Mouse (Mus musculus) C2C12 (cell line): ENCODE results near the gene Lztfl1. TPM values are rescaled to one million over a fixed set of nuclear protein-coding genes. Genes with fewer than 3 reads are reported as not detected.

Source experiments
- H3K27me3 ChIP-seq: one replicate; pipeline ENCODE4 v1.6.1; 2011; ENCODE audit not compliant: control insufficient read depth, insufficient read depth, insufficient read length
- H3K36me3 ChIP-seq: one replicate; pipeline ENCODE4 v1.6.1; 2011; ENCODE audit not compliant: control insufficient read depth, insufficient read depth
- H3K4me3 ChIP-seq: one replicate; pipeline ENCODE4 v1.5.1; 2011; ENCODE audit warnings: mild to moderate bottlenecking, control low read depth; ENCODE audit not compliant: poor library complexity, insufficient read depth, severe bottlenecking
- H3K79me2 ChIP-seq: one replicate; pipeline ENCODE4 v1.6.1; 2011; ENCODE audit not compliant: control insufficient read depth, insufficient read depth
- H3K79me3 ChIP-seq: one replicate; pipeline ENCODE4 v1.6.1; 2011; ENCODE audit warnings: low read depth, control low read depth
- H3ac ChIP-seq: one replicate; pipeline ENCODE3; 2011; ENCODE audit warnings: low read depth; ENCODE audit not compliant: control insufficient read depth, insufficient read length
- CEBPB ChIP-seq: IDR thresholded peaks from one replicate; pipeline ENCODE4 v1.6.1; 2011; ENCODE audit warnings: low read depth, mild to moderate bottlenecking, control low read depth, moderate library complexity
- CTCF ChIP-seq: IDR thresholded peaks from one replicate; pipeline ENCODE4 v1.5.1; 2011; ENCODE audit not compliant: control insufficient read depth, insufficient read depth, insufficient read length
- FOSL1 ChIP-seq: IDR thresholded peaks from one replicate; pipeline ENCODE4 v1.8.0; 2011; ENCODE audit warnings: mild to moderate bottlenecking, low read length; ENCODE audit not compliant: poor library complexity, insufficient read depth, severe bottlenecking
- MAX ChIP-seq: IDR thresholded peaks from one replicate; pipeline ENCODE4 v1.6.1; 2011; ENCODE audit warnings: mild to moderate bottlenecking, control low read depth
- MYOD1 ChIP-seq: IDR thresholded peaks from one replicate; pipeline ENCODE4 v1.6.1; 2011; ENCODE audit warnings: low read depth; ENCODE audit not compliant: control insufficient read depth, insufficient read length
- MYOG ChIP-seq: IDR thresholded peaks from one replicate; pipeline ENCODE4 v1.6.1; 2011; ENCODE audit not compliant: control insufficient read depth, insufficient read length; ENCODE audit errors: extremely low read depth
- USF1 ChIP-seq: IDR thresholded peaks from one replicate; pipeline ENCODE4 v1.6.1; 2011; ENCODE audit warnings: low read depth, mild to moderate bottlenecking, control low read depth, moderate library complexity
- long read RNA-seq, 2 experiments: library from polyadenylated mRNA; unstranded; transcript quantifications; one replicate each; pipeline ENCODE4 v2.0.0; 2019 to 2020
- polyA plus RNA-seq: library from polyadenylated mRNA; unstranded; fragments of >200 nt; fragmentation: generic; extraction: Trizol; gene quantifications from one replicate; pipeline ENCODE4 v1.2.1, GENCODE M21; 2012; ENCODE audit warnings: missing spikeins

Lztfl1 gene
- polyA plus RNA-seq: 3.3 TPM
- long read RNA-seq, experiment 1, full-length matches to known transcripts: 14 of 19 reads
- long read RNA-seq, experiment 1, partial matches to known transcripts: 3 of 19 reads
- long read RNA-seq, experiment 1, other reads (novel, unspliced or antisense): 2 of 19 reads
- long read RNA-seq, experiment 2, full-length matches to known transcripts: 62 of 75 reads
- long read RNA-seq, experiment 2, partial matches to known transcripts: 4 of 75 reads
- long read RNA-seq, experiment 2, other reads (novel, unspliced or antisense): 9 of 75 reads

DNA sequence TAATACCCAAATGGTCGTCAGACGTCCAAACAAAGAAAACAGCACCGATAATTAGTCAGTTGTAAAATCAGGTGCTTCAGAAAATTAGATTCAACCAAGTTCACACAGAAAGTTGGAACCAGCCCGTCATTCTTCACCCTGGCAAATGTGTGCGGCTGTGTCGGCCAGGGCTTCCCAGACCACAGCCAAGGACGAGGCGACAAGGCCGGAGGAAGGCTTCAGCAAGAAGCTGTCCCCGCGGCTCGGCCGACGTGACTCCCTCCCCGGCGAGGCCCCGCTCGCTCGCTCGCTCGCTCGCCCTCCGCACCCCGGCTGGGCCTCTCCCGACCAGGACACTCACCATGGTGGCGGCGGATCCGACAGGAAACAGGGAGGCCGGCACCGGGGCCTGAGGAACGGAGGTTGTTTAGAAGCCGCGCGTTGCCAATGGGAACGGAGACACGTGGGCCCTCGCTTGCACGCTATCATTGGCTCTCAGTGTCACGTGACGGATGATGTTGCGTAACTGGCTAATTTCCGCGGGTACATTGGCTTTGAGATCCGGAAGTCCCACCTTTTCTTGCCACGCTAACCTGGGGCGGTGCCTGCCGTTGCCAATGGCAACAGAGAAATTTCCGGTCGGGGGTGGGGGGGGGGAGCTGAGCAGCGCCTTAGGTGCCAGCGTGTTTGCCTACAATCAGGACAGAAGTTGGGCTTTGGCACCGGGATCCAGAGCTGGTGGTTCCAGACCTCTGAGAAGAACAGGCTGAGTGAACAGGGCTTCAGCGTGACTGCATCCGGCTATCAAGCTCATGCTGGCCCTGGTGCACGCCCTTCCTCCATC lies at the start of gene Lztfl1:
Gene Lztfl1 (minus strand): TSS at position 512 of the 823 bp plus-strand sequence.
- peaks cover 5% of the 10 kb centered on the region for H3K27me3 ChIP-seq

DNA sequence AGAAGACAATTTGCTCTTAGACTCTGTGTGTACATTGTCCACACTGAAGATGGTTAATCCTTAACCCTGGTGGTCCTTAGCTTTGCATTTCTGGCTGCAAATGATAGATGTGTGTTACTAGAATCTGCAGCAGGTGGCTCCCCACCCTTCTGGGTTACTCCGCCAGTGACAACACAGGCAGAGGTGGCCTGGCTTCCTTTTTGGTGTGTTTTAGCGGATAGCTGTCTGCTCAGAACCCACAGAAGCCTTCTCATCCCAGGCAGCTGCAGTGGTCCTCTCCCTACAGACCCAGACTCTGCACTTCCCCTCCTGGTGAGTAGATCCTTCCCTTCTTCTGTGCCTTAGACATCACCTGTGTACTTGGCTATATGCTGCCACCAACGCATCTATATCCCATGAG lies 49.5 kb upstream of the Lztfl1 start:
- H3K4me3 ChIP-seq: no peak overlapping the region
- no peaks in the 10 kb centered on the region for H3K36me3 ChIP-seq
- H3K27me3 ChIP-seq: no peaks in the 10 kb centered on the region
- no peaks in the 10 kb centered on the region for H3K79me3 ChIP-seq
- no peaks in the 10 kb centered on the region for H3K79me2 ChIP-seq
- TF ChIP-seq USF1: no peak
- no peak overlapping the region for H3ac ChIP-seq

More for the DNA sequence above, at the start of gene Lztfl1:
- peak within 1 kb of the TSS; percentile 57 for H3K4me3 ChIP-seq
- peak within 1 kb of the TSS; percentile 89 for H3ac ChIP-seq
- no peaks in the 10 kb centered on the region for H3K79me3 ChIP-seq
- no peaks in the 10 kb centered on the region for H3K36me3 ChIP-seq
- H3K79me2 ChIP-seq: peaks cover 6% of the 10 kb centered on the region
- no peak for TF ChIP-seq FOSL1
- TF ChIP-seq MAX: peak; percentile 85
- peak; percentile 99 for TF ChIP-seq USF1
- TF ChIP-seq CEBPB: peak; percentile 98
- TF ChIP-seq MYOG: no peak

DNA sequence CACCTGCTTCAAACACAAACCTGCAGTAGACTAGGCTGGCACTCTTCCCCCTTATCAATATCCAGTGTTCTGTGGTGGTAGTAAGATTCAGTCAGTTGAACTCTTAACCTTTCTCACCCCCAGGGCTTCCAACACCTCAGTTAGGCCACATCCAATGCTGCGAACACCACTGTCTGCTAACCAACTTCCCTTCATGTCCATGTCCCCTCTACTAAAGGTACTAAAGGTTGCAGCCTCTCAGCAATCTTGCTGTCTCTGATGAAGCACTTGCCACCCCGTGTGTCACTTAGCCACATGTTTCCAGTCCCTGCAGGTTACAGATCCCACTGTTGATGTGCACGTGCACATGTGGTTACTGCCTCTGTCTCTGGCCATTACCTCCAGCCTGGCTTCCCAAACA lies 46.3 kb upstream of the Lztfl1 start:
- no peaks in the 10 kb centered on the region for H3K36me3 ChIP-seq
- TF ChIP-seq MAX: no peak
- no peak for TF ChIP-seq FOSL1
- H3K27me3 ChIP-seq: no peaks in the 10 kb centered on the region
- H3K79me3 ChIP-seq: no peaks in the 10 kb centered on the region
- no peak overlapping the region for H3K4me3 ChIP-seq
- no peaks in the 10 kb centered on the region for H3K79me2 ChIP-seq
- no peak overlapping the region for H3ac ChIP-seq

DNA sequence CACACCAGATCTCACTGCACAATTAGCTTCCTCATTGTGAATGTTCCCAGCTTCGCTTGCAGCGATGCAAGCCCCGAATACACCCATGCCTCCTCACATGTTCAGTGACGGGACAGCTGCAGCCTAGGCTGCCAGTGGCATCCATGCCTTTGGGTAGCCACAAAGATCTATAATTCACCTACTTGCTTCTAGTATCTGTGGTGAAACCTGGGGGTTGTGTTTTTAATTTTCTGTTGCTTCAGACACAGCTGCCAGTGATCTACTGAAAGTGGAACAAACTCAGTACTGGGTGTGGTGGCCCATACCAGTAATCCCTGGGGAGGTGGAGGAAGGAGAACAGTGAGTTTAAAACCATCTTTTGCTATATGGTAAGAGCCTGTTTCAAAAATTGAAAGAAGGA lies 45.4 kb upstream of the Lztfl1 start:
- Histone ChIP-seq H3K36me3 (no peaks in the 10 kb centered on the region), H3K79me2 (no peaks in the 10 kb centered on the region), H3K4me3 (no peak overlapping the region), H3K79me3 (no peaks in the 10 kb centered on the region), H3K27me3 (no peaks in the 10 kb centered on the region), H3ac (no peak overlapping the region)
- TF ChIP-seq USF1 (no peak), CEBPB (no peak), CTCF (no peak), MYOD1 (no peak), FOSL1 (no peak), MAX (no peak), MYOG (no peak)

DNA sequence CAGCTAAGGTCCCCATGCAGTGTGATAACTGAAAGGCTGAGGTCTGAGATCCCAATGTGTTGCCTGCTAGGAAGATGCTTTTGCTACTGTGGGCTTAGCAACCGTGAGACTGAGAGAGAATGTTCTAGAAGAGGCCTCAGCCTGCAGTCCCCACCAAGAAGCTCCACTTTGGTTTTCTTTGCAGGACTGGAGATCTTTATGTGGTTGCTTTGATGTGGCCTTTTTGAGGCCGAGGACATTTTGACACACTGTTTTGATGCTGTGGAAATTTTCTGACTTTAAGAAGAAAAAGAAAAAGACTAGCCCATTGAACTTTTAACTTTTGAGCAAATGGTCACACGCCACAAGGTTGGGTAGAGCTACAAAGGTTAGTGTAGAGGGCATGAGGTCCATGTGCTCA lies 43.3 kb upstream of the Lztfl1 start:
- H3K79me2 ChIP-seq: no peaks in the 10 kb centered on the region
- no peaks in the 10 kb centered on the region for H3K36me3 ChIP-seq
- H3K27me3 ChIP-seq: no peaks in the 10 kb centered on the region
- H3K4me3 ChIP-seq: no peak overlapping the region
- TF ChIP-seq MAX (no peak), USF1 (no peak), CEBPB (no peak), CTCF (no peak), MYOD1 (no peak), MYOG (no peak), FOSL1 (no peak)
- no peak overlapping the region for H3ac ChIP-seq
- no peaks in the 10 kb centered on the region for H3K79me3 ChIP-seq

GRCm38 (mm10) chr9:123758645-123759044 lies 41.1 kb upstream of the Lztfl1 start:
- no peak overlapping the region for H3ac ChIP-seq
- H3K27me3 ChIP-seq: no peaks in the 10 kb centered on the region
- H3K79me3 ChIP-seq: no peaks in the 10 kb centered on the region
- TF ChIP-seq CEBPB (no peak), MAX (no peak), FOSL1 (no peak)
- H3K36me3 ChIP-seq: no peaks in the 10 kb centered on the region
- H3K79me2 ChIP-seq: no peaks in the 10 kb centered on the region
- no peak overlapping the region for H3K4me3 ChIP-seq
